Mouse (Mus musculus) heart, embryonic 12.5 days (tissue): ENCODE data around the gene Itpkb. TPM values are rescaled to one million over a fixed set of nuclear protein-coding genes. Genes with fewer than 3 reads are reported as not detected.

ENCODE experiments used
- ATAC-seq: fragments of 200-750 bp; cut with Nextera tagmentation; 2 replicates; pipeline ENCODE4 v1.8.0; 2017; ENCODE audit warnings: moderate TSS enrichment, moderate library complexity; ENCODE audit not compliant: insufficient number of reproducible peaks, low FRiP score
- H3K27ac ChIP-seq: fragments of 300-500 bp; sonication (generic); 2 replicates; pipeline ENCODE4 v1.5.1; 2016; ENCODE audit warnings: mild to moderate bottlenecking, moderate library complexity; ENCODE audit not compliant: poor library complexity, severe bottlenecking
- H3K27me3 ChIP-seq: fragments of 300-500 bp; sonication (generic); replicated peaks from 2 replicates; pipeline ENCODE4 v1.6.1; 2016; ENCODE audit warnings: mild to moderate bottlenecking, moderate library complexity
- H3K36me3 ChIP-seq: fragments of 300-500 bp; sonication (generic); 2 replicates; pipeline ENCODE4 v1.6.1; 2016; ENCODE audit warnings: mild to moderate bottlenecking, moderate library complexity
- H3K4me1 ChIP-seq: fragments of 300-500 bp; sonication (generic); replicated peaks from 2 replicates; pipeline ENCODE4 v1.6.1; 2016; ENCODE audit warnings: mild to moderate bottlenecking
- H3K4me2 ChIP-seq: fragments of 300-500 bp; sonication (generic); 2 replicates; pipeline ENCODE4 v1.6.1; 2016; ENCODE audit warnings: mild to moderate bottlenecking, moderate library complexity
- H3K4me3 ChIP-seq: fragments of 300-500 bp; sonication (generic); 2 replicates; pipeline ENCODE4 v1.5.1; 2016; ENCODE audit warnings: mild to moderate bottlenecking
- H3K9ac ChIP-seq: fragments of 300-500 bp; sonication (generic); 2 replicates; pipeline ENCODE4 v1.6.1; 2016; ENCODE audit warnings: mild to moderate bottlenecking, moderate library complexity
- H3K9me3 ChIP-seq: fragments of 300-500 bp; sonication (generic); replicated peaks from 2 replicates; pipeline ENCODE4 v1.6.1; 2016; ENCODE audit warnings: mild to moderate bottlenecking, moderate library complexity
- WGBS: fragments of 180-500 bp; shearing (Covaris S2); methylation state at CpG from one replicate; pipeline ENCODE4 v1.1.7; 2016; 5-methylcytosine and 5-hydroxymethylcytosine counted together
- polyA plus RNA-seq: library from polyadenylated mRNA; unstranded; fragments of >200 nt; fragmentation: Nextera tagmentation; extraction: Ambion mirVana; gene quantifications from 2 replicates; pipeline ENCODE4 v1.2.1, GENCODE M21; 2016

Itpkb gene
- polyA plus RNA-seq, 1 experiment from 2014 or later: 7.2 TPM

GRCm38 (mm10) chr1:180407727-180408719 lies 77.7 kb downstream of the Itpkb start:
- no peaks in the 10 kb centered on the region for H3K36me3 ChIP-seq
- WGBS: 68% methylated on average over 18 of the region's 18 CpGs
- H3K4me2 ChIP-seq: no peak overlapping the region
- no peak overlapping the region for H3K4me3 ChIP-seq
- no peak overlapping the region for H3K27ac ChIP-seq
- peaks cover 82% of the 10 kb centered on the region for H3K4me1 ChIP-seq
- no peak for ATAC-seq
- no peaks in the 10 kb centered on the region for H3K9me3 ChIP-seq
- no peaks in the 10 kb centered on the region for H3K27me3 ChIP-seq
- 0 out of 2 replicates have a peak overlapping the region, but pooled peaks have one; percentile 46 for H3K9ac ChIP-seq

- Histone ChIP-seq H3K27me3 (no peaks in the 10 kb centered on the region), H3K36me3 (peaks cover 4% of the 10 kb centered on the region; the same call in 1 of the 2 replicates), H3K9me3 (no peaks in the 10 kb centered on the region), H3K4me1 (peaks cover 74% of the 10 kb centered on the region), H3K9ac (no peak overlapping the region), H3K4me2 (no peak overlapping the region), H3K27ac (no peak overlapping the region), H3K4me3 (no peak overlapping the region)
- WGBS: 50% methylated on average over 9 of the region's 9 CpGs
- no peak for ATAC-seq
Measured at GRCm38 (mm10) chr1:180408832-180409231, 78.5 kb downstream of the Itpkb start.

- Histone ChIP-seq H3K4me1 (peaks cover 67% of the 10 kb centered on the region), H3K9me3 (no peaks in the 10 kb centered on the region), H3K4me3 (no peak overlapping the region), H3K4me2 (no peak overlapping the region), H3K36me3 (peaks cover 11% of the 10 kb centered on the region; the same call in 1 of the 2 replicates), H3K9ac (no peak overlapping the region), H3K27me3 (0 out of 2 replicates have a peak, but pooled peaks cover 6% of the 10 kb centered on the region), H3K27ac (no peak overlapping the region)
- no peak for ATAC-seq
- WGBS: 63% methylated on average over 5 of the region's 5 CpGs
Measured at GRCm38 (mm10) chr1:180409771-180410170, 79.5 kb downstream of the Itpkb start.

- H3K4me3 ChIP-seq: no peak overlapping the region
- H3K36me3 ChIP-seq: peaks cover 11% of the 10 kb centered on the region; the same call in 1 of the 2 replicates
- WGBS: 38% methylated on average over 7 of the region's 7 CpGs
- H3K4me1 ChIP-seq: peaks cover 67% of the 10 kb centered on the region
- H3K9me3 ChIP-seq: no peaks in the 10 kb centered on the region
- H3K4me2 ChIP-seq: no peak overlapping the region
- H3K9ac ChIP-seq: no peak overlapping the region
- ATAC-seq: no peak
- 0 out of 2 replicates have a peak, but pooled peaks cover 6% of the 10 kb centered on the region for H3K27me3 ChIP-seq
- no peak overlapping the region for H3K27ac ChIP-seq
Measured at GRCm38 (mm10) chr1:180410306-180410705, 80.0 kb downstream of the Itpkb start.

- peak; percentile 60; the same call in 1 of the 2 replicates for ATAC-seq
- Histone ChIP-seq H3K9ac (no peak overlapping the region), H3K4me2 (no peak overlapping the region), H3K4me1 (peaks cover 40% of the 10 kb centered on the region), H3K27me3 (peaks cover 21% of the 10 kb centered on the region; the same call in 1 of the 2 replicates), H3K9me3 (no peaks in the 10 kb centered on the region), H3K4me3 (no peak overlapping the region), H3K36me3 (peaks cover 34% of the 10 kb centered on the region), H3K27ac (no peak overlapping the region)
- 26% methylated on average over 4 of the region's 4 CpGs for WGBS
Measured at GRCm38 (mm10) chr1:180415064-180415463, 84.8 kb downstream of the Itpkb start.

- no peak overlapping the region for H3K9ac ChIP-seq
- WGBS: 83% methylated on average over 7 of the region's 7 CpGs
- H3K27me3 ChIP-seq: peaks cover 21% of the 10 kb centered on the region; the same call in 1 of the 2 replicates
- H3K4me1 ChIP-seq: peaks cover 38% of the 10 kb centered on the region
- ATAC-seq: no peak
- no peak overlapping the region for H3K4me2 ChIP-seq
- no peaks in the 10 kb centered on the region for H3K9me3 ChIP-seq
- peaks cover 34% of the 10 kb centered on the region for H3K36me3 ChIP-seq
- H3K4me3 ChIP-seq: no peak overlapping the region
- no peak overlapping the region for H3K27ac ChIP-seq
Measured at GRCm38 (mm10) chr1:180415836-180416235, 85.6 kb downstream of the Itpkb start.

- 75% methylated on average over 2 of the region's 2 CpGs for WGBS
Measured at GRCm38 (mm10) chr1:180417118-180417517, 86.8 kb downstream of the Itpkb start.

GRCm38 (mm10) chr1:180419059-180419458 lies 88.8 kb downstream of the Itpkb start:
- Histone ChIP-seq H3K9me3 (no peaks in the 10 kb centered on the region), H3K4me2 (no peak overlapping the region), H3K27ac (no peak overlapping the region), H3K4me3 (no peak overlapping the region), H3K9ac (no peak overlapping the region), H3K4me1 (peaks cover 65% of the 10 kb centered on the region), H3K36me3 (peaks cover 27% of the 10 kb centered on the region), H3K27me3 (peaks cover 19% of the 10 kb centered on the region; the same call in 1 of the 2 replicates)
- WGBS: 89% methylated on average over 2 of the region's 2 CpGs
- ATAC-seq: no peak

More at GRCm38 (mm10) chr1:180417118-180417517, 86.8 kb downstream of the Itpkb start:
- H3K36me3 ChIP-seq: peaks cover 34% of the 10 kb centered on the region
- H3K27me3 ChIP-seq: peaks cover 21% of the 10 kb centered on the region; the same call in 1 of the 2 replicates
- no peak overlapping the region for H3K4me3 ChIP-seq
- no peak overlapping the region for H3K4me2 ChIP-seq
- H3K4me1 ChIP-seq: peaks cover 46% of the 10 kb centered on the region
- no peaks in the 10 kb centered on the region for H3K9me3 ChIP-seq
- H3K9ac ChIP-seq: no peak overlapping the region
- H3K27ac ChIP-seq: no peak overlapping the region
- no peak for ATAC-seq

- no peak overlapping the region for H3K27ac ChIP-seq
- H3K4me3 ChIP-seq: no peak overlapping the region
- no peak overlapping the region for H3K9ac ChIP-seq
- peaks cover 22% of the 10 kb centered on the region for H3K36me3 ChIP-seq
- H3K4me1 ChIP-seq: peaks cover 55% of the 10 kb centered on the region
- H3K27me3 ChIP-seq: peaks cover 18% of the 10 kb centered on the region; the same call in 1 of the 2 replicates
- 64% methylated on average over 8 of the region's 8 CpGs for WGBS
- no peak overlapping the region for H3K4me2 ChIP-seq
- no peak for ATAC-seq
- H3K9me3 ChIP-seq: no peaks in the 10 kb centered on the region
Measured at GRCm38 (mm10) chr1:180420496-180421164, 90.3 kb downstream of the Itpkb start.

GRCm38 (mm10) chr1:180421165-180421909 lies 91.1 kb downstream of the Itpkb start:
- H3K4me3 ChIP-seq: no peak overlapping the region
- no peaks in the 10 kb centered on the region for H3K9me3 ChIP-seq
- peak overlapping the region; percentile 29; the same call in 1 of the 2 replicates for H3K4me2 ChIP-seq
- no peak for ATAC-seq
- no peak overlapping the region for H3K9ac ChIP-seq
- H3K27ac ChIP-seq: peak overlapping the region; percentile 75
- H3K36me3 ChIP-seq: peaks cover 20% of the 10 kb centered on the region
- peaks cover 25% of the 10 kb centered on the region for H3K27me3 ChIP-seq
- peaks cover 53% of the 10 kb centered on the region for H3K4me1 ChIP-seq
- WGBS: 58% methylated on average over 25 of the region's 25 CpGs
